Mouse (Mus musculus) MEL (cell line): ENCODE results near the gene Myo9b. TPM values are rescaled to one million over a fixed set of nuclear protein-coding genes. Genes with fewer than 3 reads are reported as not detected.

Experiments
- DNase-seq: peaks from one replicate; pipeline ENCODE4 v3.0.0; 2011; ENCODE audit warnings: low read depth, low spot score
- H3K27ac ChIP-seq: 2 replicates; pipeline ENCODE4 v1.5.1; 2012; ENCODE audit warnings: low read depth, mild to moderate bottlenecking, control low read depth, low read length, moderate library complexity; ENCODE audit not compliant: control insufficient read depth
- H3K27me3 ChIP-seq, 2 experiments: fragments of 150-350 bp in 1 of 2; sonication (generic) in 1 of 2; 2 replicates each; pipeline ENCODE4 v1.6.1; 2012; ENCODE audit warnings: low read length in 2 of 2, mild to moderate bottlenecking in 2 of 2, improper control_type of control experiment in 1 of 2, moderate library complexity in 1 of 2; ENCODE audit not compliant: insufficient read depth in 2 of 2, control insufficient read depth in 1 of 2
- H3K36me3 ChIP-seq, 2 experiments: 2 replicates each; pipeline ENCODE4 v1.6.1; 2012 to 2014; ENCODE audit warnings: low read length in 2 of 2, improper control_type of control experiment in 1 of 2, inconsistent platforms in 1 of 2, mild to moderate bottlenecking in 1 of 2; ENCODE audit not compliant: insufficient read depth in 2 of 2, control insufficient read depth in 1 of 2
- H3K4me1 ChIP-seq, 2 experiments: fragments of 150-350 bp in 1 of 2; sonication (generic) in 1 of 2; 2 replicates each; pipeline ENCODE4 v1.6.1; 2012; ENCODE audit warnings: low read length in 2 of 2, improper control_type of control experiment in 1 of 2, mild to moderate bottlenecking in 1 of 2; ENCODE audit not compliant: insufficient read depth in 2 of 2, control insufficient read depth in 1 of 2
- H3K4me3 ChIP-seq, 2 experiments: fragments of 150-350 bp in 1 of 2; sonication (generic) in 1 of 2; 2 replicates each; pipeline ENCODE4 v1.5.1; 2012; ENCODE audit warnings: low read depth in 2 of 2, low read length in 2 of 2, mild to moderate bottlenecking in 2 of 2, moderate library complexity in 2 of 2, control low read depth in 1 of 2, improper control_type of control experiment in 1 of 2; ENCODE audit not compliant: control insufficient read depth in 1 of 2, insufficient read depth in 1 of 2
- H3K79me2 ChIP-seq: 2 replicates; pipeline ENCODE4 v1.6.1; 2012; ENCODE audit warnings: mild to moderate bottlenecking, low read length, moderate library complexity; ENCODE audit not compliant: control insufficient read depth, poor library complexity, insufficient read depth
- H3K9ac ChIP-seq: 2 replicates; pipeline ENCODE4 v1.6.1; 2012; ENCODE audit warnings: low read depth, mild to moderate bottlenecking, control low read depth, low read length, moderate library complexity; ENCODE audit not compliant: control insufficient read depth, poor library complexity, severe bottlenecking
- H3K9me3 ChIP-seq: fragments of 150-350 bp; sonication (generic); replicated peaks from 2 replicates; pipeline ENCODE4 v1.6.1; 2012; ENCODE audit warnings: mild to moderate bottlenecking, low read length, improper control_type of control experiment, moderate library complexity; ENCODE audit not compliant: insufficient read depth
- CHD1 ChIP-seq: IDR thresholded peaks from 2 replicates; pipeline ENCODE4 v1.6.1; 2012; ENCODE audit warnings: low read depth, mild to moderate bottlenecking, inconsistent platforms, low read length, improper control_type of control experiment
- CHD2 ChIP-seq: IDR thresholded peaks from 2 replicates; pipeline ENCODE4 v1.6.1; 2011; ENCODE audit warnings: low read length, improper control_type of control experiment
- CTCF ChIP-seq, 3 experiments: IDR thresholded peaks in 2 of 3; conservative IDR thresholded peaks in 1 of 3; 2 replicates each; pipeline ENCODE4 v1.5.1; 2011 to 2012; ENCODE audit warnings: low read length in 3 of 3, low read depth in 2 of 3, mild to moderate bottlenecking in 2 of 3, improper control_type of control experiment in 1 of 3, inconsistent platforms in 1 of 3, mixed read lengths in 1 of 3, moderate library complexity in 1 of 3; ENCODE audit not compliant: control insufficient read depth in 1 of 3, insufficient read depth in 1 of 3, poor library complexity in 1 of 3, severe bottlenecking in 1 of 3
- ELF1 ChIP-seq: IDR thresholded peaks from 2 replicates; pipeline ENCODE4 v1.6.1; 2014; ENCODE audit warnings: low read depth, mild to moderate bottlenecking, inconsistent platforms, low read length, improper control_type of control experiment, moderate library complexity
- EP300 ChIP-seq, 2 experiments: IDR thresholded peaks; 2 replicates each; pipeline ENCODE4 v1.6.1; 2011; ENCODE audit warnings: improper control_type of control experiment in 2 of 2, low read length in 2 of 2, low read depth in 1 of 2, mild to moderate bottlenecking in 1 of 2
- ETS1 ChIP-seq: IDR thresholded peaks from 2 replicates; pipeline ENCODE4 v1.6.1; 2012; ENCODE audit warnings: low read depth, mild to moderate bottlenecking, inconsistent platforms, low read length, improper control_type of control experiment, moderate library complexity
- GABPA ChIP-seq: IDR thresholded peaks from 2 replicates; pipeline ENCODE4 v1.6.1; 2012; ENCODE audit warnings: low read depth, mild to moderate bottlenecking, inconsistent platforms, low read length, improper control_type of control experiment, moderate library complexity
- KAT2A ChIP-seq: conservative IDR thresholded peaks from 2 replicates; pipeline ENCODE4 v1.6.1; 2012; ENCODE audit warnings: low read depth, low read length, improper control_type of control experiment, inconsistent platforms
- MAFK ChIP-seq: IDR thresholded peaks from 2 replicates; pipeline ENCODE4 v1.6.1; 2011; ENCODE audit warnings: low read depth, mild to moderate bottlenecking, low read length, improper control_type of control experiment, borderline replicate concordance
- MAX ChIP-seq: IDR thresholded peaks from 2 replicates; pipeline ENCODE4 v1.6.1; 2011; ENCODE audit warnings: low read length, improper control_type of control experiment
- MXI1 ChIP-seq: IDR thresholded peaks from 2 replicates; pipeline ENCODE4 v1.6.1; 2011; ENCODE audit warnings: mild to moderate bottlenecking, low read depth, low read length, improper control_type of control experiment
- MYB ChIP-seq: IDR thresholded peaks from 2 replicates; pipeline ENCODE4 v1.6.1; 2011; ENCODE audit warnings: mild to moderate bottlenecking, low read depth, low read length, improper control_type of control experiment
- MYC ChIP-seq: IDR thresholded peaks from 2 replicates; pipeline ENCODE4 v1.6.1; 2011; ENCODE audit warnings: low read depth, mild to moderate bottlenecking, low read length, improper control_type of control experiment, moderate library complexity
- NRF1 ChIP-seq: IDR thresholded peaks from 2 replicates; pipeline ENCODE4 v1.6.1; 2014; ENCODE audit warnings: low read depth, mild to moderate bottlenecking, inconsistent platforms, low read length, improper control_type of control experiment, moderate library complexity; ENCODE audit not compliant: poor library complexity, insufficient read depth, severe bottlenecking
- POLR2A ChIP-seq, 2 experiments: IDR thresholded peaks; 2 replicates each; pipeline ENCODE4 v1.6.1; 2011 to 2012; ENCODE audit warnings: low read length in 2 of 2, mild to moderate bottlenecking in 2 of 2, control low read depth in 1 of 2, improper control_type of control experiment in 1 of 2, low read depth in 1 of 2, moderate library complexity in 1 of 2; ENCODE audit not compliant: control insufficient read depth in 1 of 2, insufficient read depth in 1 of 2, poor library complexity in 1 of 2
- POLR2AphosphoS2 ChIP-seq: IDR thresholded peaks from 2 replicates; pipeline ENCODE4 v1.6.1; 2011; ENCODE audit warnings: low read length, improper control_type of control experiment
- POLR2AphosphoS5 ChIP-seq: IDR thresholded peaks from 2 replicates; pipeline ENCODE4 v1.6.1; 2012; ENCODE audit warnings: low read depth, borderline replicate concordance, mild to moderate bottlenecking, inconsistent platforms, low read length, moderate library complexity, mixed read lengths
- RAD21 ChIP-seq: IDR thresholded peaks from 2 replicates; pipeline ENCODE4 v1.6.1; 2011; ENCODE audit warnings: mild to moderate bottlenecking, low read depth, low read length, improper control_type of control experiment
- RCOR1 ChIP-seq: IDR thresholded peaks from 2 replicates; pipeline ENCODE4 v1.6.1; 2012; ENCODE audit warnings: low read depth, mild to moderate bottlenecking, inconsistent platforms, low read length, improper control_type of control experiment
- SIN3A ChIP-seq: IDR thresholded peaks from 2 replicates; pipeline ENCODE4 v1.6.1; 2012; ENCODE audit warnings: low read length, improper control_type of control experiment, inconsistent platforms
- SMC3 ChIP-seq: IDR thresholded peaks from 2 replicates; pipeline ENCODE4 v1.6.1; 2011; ENCODE audit warnings: low read depth, low read length, improper control_type of control experiment
- TAL1 ChIP-seq: IDR thresholded peaks from 2 replicates; pipeline ENCODE4 v1.6.1; 2012; ENCODE audit warnings: mild to moderate bottlenecking, inconsistent platforms, low read length, moderate library complexity, mixed read lengths
- TBP ChIP-seq: IDR thresholded peaks from 2 replicates; pipeline ENCODE4 v1.8.0; 2011; ENCODE audit warnings: low read depth, low read length, improper control_type of control experiment
- UBTF ChIP-seq: IDR thresholded peaks from 2 replicates; pipeline ENCODE4 v1.6.1; 2012; ENCODE audit warnings: low read depth, mild to moderate bottlenecking, inconsistent platforms, low read length, improper control_type of control experiment, moderate library complexity, borderline replicate concordance; ENCODE audit not compliant: insufficient read depth
- USF2 ChIP-seq, 2 experiments: IDR thresholded peaks; 2 replicates each; pipeline ENCODE4 v1.6.1; 2011 to 2012; ENCODE audit warnings: improper control_type of control experiment in 2 of 2, low read length in 2 of 2, borderline replicate concordance in 1 of 2, inconsistent platforms in 1 of 2, low read depth in 1 of 2, mild to moderate bottlenecking in 1 of 2; ENCODE audit not compliant: insufficient read depth in 1 of 2
- ZMIZ1 ChIP-seq: IDR thresholded peaks from 2 replicates; pipeline ENCODE4 v1.6.1; 2012; ENCODE audit warnings: low read depth, mild to moderate bottlenecking, inconsistent platforms, low read length, improper control_type of control experiment, moderate library complexity
- ZNF384 ChIP-seq: IDR thresholded peaks from 2 replicates; pipeline ENCODE4 v1.6.1; 2012; ENCODE audit warnings: low read depth, mild to moderate bottlenecking, inconsistent platforms, low read length, improper control_type of control experiment
- polyA plus RNA-seq, 2 experiments: library from polyadenylated mRNA; stranded (reverse) in 1 of 2; unstranded in 1 of 2; fragments of >175 nt in 1 of 2; fragments of >200 nt in 1 of 2; gene quantifications; 2 replicates each; pipeline versions ENCODE4 v1.2.1 to v1.2.4; 2012; ENCODE audit warnings: low replicate concordance in 2 of 2, low read depth in 1 of 2; ENCODE audit not compliant: insufficient read length in 2 of 2, insufficient read depth in 1 of 2, missing spikeins in 1 of 2
- total RNA-seq: library from RNA; depleted of rRNA; stranded (reverse); fragments of 300-350 nt; gene quantifications from 2 replicates; pipeline ENCODE4 v1.2.3, GENCODE M21; 2012

The Myo9b gene
- total and polyA plus RNA-seq, 3 experiments = 35.8 to 54.8 (median 52.3) TPM

DNA sequence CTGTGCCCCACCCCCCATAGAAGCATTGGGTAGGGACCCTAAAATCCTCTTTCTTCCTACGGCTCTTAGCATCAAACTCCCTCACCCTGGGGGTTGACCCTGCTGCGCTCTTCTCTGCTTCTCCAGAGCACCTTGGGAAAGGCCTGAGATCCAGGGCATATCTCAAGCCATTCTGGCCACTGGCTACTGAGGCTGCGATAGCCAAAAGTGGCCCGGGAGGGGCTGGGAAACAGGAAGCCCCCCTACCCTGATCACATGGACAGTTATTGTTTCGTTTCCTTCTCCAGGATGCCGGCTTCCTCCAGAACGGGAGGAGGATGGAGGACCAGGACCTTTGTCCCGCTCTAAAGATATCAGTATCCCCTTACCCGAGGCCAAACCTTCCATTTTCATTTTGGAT is 123.1 kb downstream of the Myo9b start, which contains the start of gene Ushbp1:
Gene Ushbp1 (minus strand): TSS at position 174 of the 400 bp plus-strand sequence.
- Histone ChIP-seq H3K4me1 (peaks cover 0 to 7% of the 10 kb centered on the region in 2 experiments; a peak in 2 of 4 replicates), H3K79me2 (peaks cover 4% of the 10 kb centered on the region; the same call in 1 of the 2 replicates), H3K4me3 (peak within 1 kb of the TSS; percentile 50 to 54), H3K9ac (peak within 1 kb of the TSS; percentile 70), H3K9me3 (no peaks in the 10 kb centered on the region), H3K27ac (peak within 1 kb of the TSS; percentile 70), H3K36me3 (peaks cover 0 to 8% of the 10 kb centered on the region in 2 experiments; a peak in 2 of 4 replicates), H3K27me3 (no peaks in the 10 kb centered on the region)
- no peak for DNase-seq
- no peak for TF ChIP-seq TAL1
- TF ChIP-seq ETS1 = no peak
- TF ChIP-seq POLR2A (IDR thresholded peaks at IDR 0.05; ENCODE audit: control insufficient read depth in 1 of 2, insufficient read depth in 1 of 2, low read depth in 1 of 2, low read length in 2 of 2, poor library complexity in 1 of 2) = no peak
- TF ChIP-seq ZMIZ1 = no peak
- no peak for TF ChIP-seq ZNF384
- TF ChIP-seq GABPA = no peak
- no peak for TF ChIP-seq MYC
- TF ChIP-seq ELF1 = no peak
- no peak for TF ChIP-seq RCOR1
- no peak for TF ChIP-seq SMC3
- TF ChIP-seq USF2 (IDR thresholded peaks at IDR 0.05; ENCODE audit: borderline replicate concordance in 1 of 2, insufficient read depth in 1 of 2, low read depth in 1 of 2, low read length in 2 of 2) = no peak
- TF ChIP-seq CHD1 = no peak
- no peak for TF ChIP-seq MYB
- TF ChIP-seq EP300 (IDR thresholded peaks at IDR 0.05; ENCODE audit: low read depth in 1 of 2, low read length in 2 of 2) = no peak
- TF ChIP-seq CHD2 = no peak
- TF ChIP-seq MXI1 = no peak
- TF ChIP-seq, all 39 proteins: peak for 0

DNA sequence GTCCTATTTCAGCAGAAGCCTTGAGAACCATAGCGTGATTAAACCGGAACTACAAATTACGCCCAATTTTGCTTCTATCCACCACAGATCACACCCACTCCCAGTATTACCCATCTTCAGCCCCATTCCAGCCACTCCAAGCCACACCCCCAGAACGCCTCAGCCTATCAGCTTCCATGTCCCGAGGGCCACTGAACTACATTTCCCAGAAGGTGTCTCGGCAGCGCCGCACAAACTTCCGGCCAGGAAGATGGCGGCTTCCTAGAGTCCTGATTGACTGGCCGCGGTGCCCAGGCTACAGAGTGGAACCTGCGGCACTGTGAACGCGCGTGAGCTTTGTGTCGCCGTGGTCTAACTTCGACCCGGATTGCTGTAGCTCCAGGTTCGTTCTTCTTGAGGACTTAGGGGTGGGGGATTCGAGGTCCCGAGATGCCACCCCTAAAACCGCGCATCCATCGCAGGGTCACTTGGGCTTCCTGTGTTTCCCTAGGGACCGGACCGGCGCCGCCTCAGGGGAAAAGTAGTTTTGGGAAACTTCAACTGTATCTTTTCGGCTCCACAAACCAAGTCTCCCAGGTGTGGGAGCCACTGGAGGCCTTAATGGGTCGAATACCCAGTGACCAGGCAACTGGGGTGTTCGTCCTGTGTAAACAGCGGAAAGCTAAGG is 124.3 kb downstream of the Myo9b start, which contains the start of gene Babam1:
Gene Babam1 (plus strand): TSS at position 223 of the 667 bp plus-strand sequence.
- peaks cover 0 to 7% of the 10 kb centered on the region in 2 experiments; a peak in 2 of 4 replicates for H3K4me1 ChIP-seq
- peak within 1 kb of the TSS; percentile 81 to 92 for H3K4me3 ChIP-seq
- DNase-seq = peak; percentile 99
- H3K9ac ChIP-seq = peak within 1 kb of the TSS; percentile 84
- no peaks in the 10 kb centered on the region for H3K27me3 ChIP-seq
- peak within 1 kb of the TSS; percentile 70 for H3K27ac ChIP-seq
- H3K9me3 ChIP-seq = no peaks in the 10 kb centered on the region
- H3K79me2 ChIP-seq = peaks cover 4% of the 10 kb centered on the region; the same call in 1 of the 2 replicates
- peaks cover 0 to 8% of the 10 kb centered on the region in 2 experiments; a peak in 2 of 4 replicates for H3K36me3 ChIP-seq
- TF ChIP-seq SIN3A = peak; percentile 94
- no peak for TF ChIP-seq CHD1
- TF ChIP-seq GABPA = no peak
- no peak for TF ChIP-seq RAD21
- no peak for TF ChIP-seq CTCF (IDR thresholded peaks at IDR 0.05 in 2 of 3, conservative IDR thresholded peaks at IDR 0.05 in 1 of 3; ENCODE audit: control insufficient read depth in 1 of 3, insufficient read depth in 1 of 3, low read depth in 2 of 3, low read length in 3 of 3, poor library complexity in 1 of 3, severe bottlenecking in 1 of 3)
- TF ChIP-seq ZNF384 = no peak
- TF ChIP-seq TBP = peak; percentile 78
- no peak for TF ChIP-seq SMC3
- no peak for TF ChIP-seq EP300 (IDR thresholded peaks at IDR 0.05; ENCODE audit: low read depth in 1 of 2, low read length in 2 of 2)
- TF ChIP-seq ETS1 = 0 out of 2 replicates have a peak, but pooled peaks have one; percentile 26
- peak; percentile 90 for TF ChIP-seq KAT2A
- 0 out of 2 replicates have a peak, but pooled peaks have one; percentile 31 for TF ChIP-seq ZMIZ1
- no peak for TF ChIP-seq POLR2AphosphoS2
- TF ChIP-seq POLR2AphosphoS5 = no peak
- 0 out of 2 replicates have a peak, but pooled peaks have one; percentile 23 for TF ChIP-seq MYC
- TF ChIP-seq MAX = no peak
- TF ChIP-seq POLR2A (IDR thresholded peaks at IDR 0.05; ENCODE audit: control insufficient read depth in 1 of 2, insufficient read depth in 1 of 2, low read depth in 1 of 2, low read length in 2 of 2, poor library complexity in 1 of 2) = peak; percentile 74 to 87
- TF ChIP-seq MYB = no peak
- TF ChIP-seq ELF1 = peak; percentile 89
- no peak; the same call in 1 of the 2 replicates for TF ChIP-seq MXI1
- TF ChIP-seq MAFK = no peak
- TF ChIP-seq UBTF = no peak
- TF ChIP-seq NRF1 = 0 out of 2 replicates have a peak, but pooled peaks have one; percentile 23
